Mouse (Mus musculus): ENCODE data around the gene P2rx4. TPM values are rescaled to one million over a fixed set of nuclear protein-coding genes. Genes with fewer than 3 reads are reported as not detected.

The P2rx4 gene
- total and polyA plus RNA-seq, 2 experiments from 2014 or later, result 11.2 to 13.6 TPM

DNA sequence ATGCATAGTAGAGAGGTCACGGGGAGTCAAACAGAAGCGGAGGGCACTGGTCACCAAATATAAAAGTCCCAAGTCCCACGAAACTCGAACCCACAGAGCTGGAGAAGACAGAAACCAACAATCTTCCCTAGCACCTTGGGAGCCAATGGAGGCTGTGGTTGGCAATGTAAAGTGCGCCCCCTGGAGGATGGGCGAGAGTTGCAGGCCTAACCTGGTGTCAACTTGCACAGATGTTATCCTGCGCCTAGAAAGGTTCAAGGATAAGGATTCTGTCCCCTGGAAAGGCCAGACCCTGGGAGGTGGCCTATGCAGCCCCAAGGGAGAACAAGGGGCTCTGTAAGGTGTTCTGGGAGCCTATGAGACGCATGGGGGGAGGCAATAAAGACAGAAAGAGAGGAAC, 24.0 kb downstream of the P2rx4 start:
- H3K27ac ChIP-seq (ENCODE audit: low read depth, low read length), result no peak overlapping the region
- no peak overlapping the region for H3K9ac ChIP-seq
- no peaks in the 10 kb centered on the region for H3K9me3 ChIP-seq (ENCODE audit: low read length)
- no peak for ATAC-seq
- H3K4me2 ChIP-seq (ENCODE audit: low read depth), result no peak overlapping the region
- no peaks in the 10 kb centered on the region for H3K4me1 ChIP-seq (ENCODE audit: insufficient read depth)
- H3K4me3 ChIP-seq (ENCODE audit: low read depth, low read length), result no peak overlapping the region
- H3K27me3 ChIP-seq (ENCODE audit: insufficient read depth, low read length), result no peaks in the 10 kb centered on the region
- TF ChIP-seq CTCF (IDR thresholded peaks at IDR 0.05; ENCODE audit: low read depth), result peak; percentile 69
- 70% methylated on average over 8 of the region's 8 CpGs for WGBS
- peaks cover 13% of the 10 kb centered on the region; the same call in 1 of the 2 replicates for H3K36me3 ChIP-seq (ENCODE audit: insufficient read depth)
- DNase-seq, result no peak

DNA sequence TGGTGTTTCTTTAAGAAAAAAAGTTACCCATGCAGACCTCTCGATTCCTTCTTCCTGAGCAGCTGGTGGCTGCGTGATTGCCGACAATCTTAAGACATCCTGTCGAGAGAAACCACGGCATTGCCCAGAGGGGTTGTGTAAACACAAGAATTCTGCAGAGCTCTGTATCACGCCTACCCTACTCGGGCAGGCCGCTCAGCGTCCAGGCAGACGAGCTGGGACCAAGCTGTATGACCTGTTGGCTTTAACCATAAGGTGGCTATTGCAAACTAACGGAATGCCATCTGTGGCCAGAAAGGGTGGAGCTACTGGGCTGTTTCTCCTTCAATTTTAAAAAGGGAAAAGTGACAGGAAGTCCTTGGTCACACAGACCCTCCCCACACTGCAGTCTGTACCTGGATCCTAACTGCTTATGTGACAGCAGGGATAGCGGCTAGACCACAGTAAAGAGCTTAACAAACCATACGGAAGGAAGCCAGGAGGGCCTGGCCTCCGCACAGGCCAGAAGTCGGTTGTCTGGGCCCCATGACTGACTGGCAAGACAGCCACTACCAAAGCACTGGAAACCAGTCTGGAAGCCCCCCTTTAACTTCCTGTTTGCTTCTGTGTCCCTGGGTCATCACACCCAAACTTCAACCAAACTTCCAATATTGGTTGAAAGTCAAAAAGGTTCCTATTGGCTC, 24.8 kb downstream of the P2rx4 start:
- Histone ChIP-seq H3K27me3 (ENCODE audit: insufficient read depth, low read length) (no peaks in the 10 kb centered on the region), H3K4me1 (ENCODE audit: insufficient read depth) (no peaks in the 10 kb centered on the region), H3K36me3 (ENCODE audit: insufficient read depth) (peaks cover 21% of the 10 kb centered on the region), H3K4me3 (ENCODE audit: low read depth, low read length) (no peak overlapping the region), H3K4me2 (ENCODE audit: low read depth) (no peak overlapping the region), H3K9me3 (ENCODE audit: low read length) (no peaks in the 10 kb centered on the region), H3K9ac (no peak overlapping the region), H3K27ac (ENCODE audit: low read depth, low read length) (no peak overlapping the region)
- ATAC-seq (no peak), DNase-seq (no peak)
- TF ChIP-seq CTCF (IDR thresholded peaks at IDR 0.05; ENCODE audit: low read depth), result no peak
- WGBS, result 68% methylated on average over 15 of the region's 15 CpGs

GRCm38 (mm10) chr5:122733881-122734280, 26.5 kb downstream of the P2rx4 start:
- TF ChIP-seq CTCF (IDR thresholded peaks at IDR 0.05; ENCODE audit: low read depth), result no peak
- no peaks in the 10 kb centered on the region for H3K4me1 ChIP-seq (ENCODE audit: insufficient read depth)
- H3K4me3 ChIP-seq (ENCODE audit: low read depth, low read length), result no peak overlapping the region
- H3K4me2 ChIP-seq (ENCODE audit: low read depth), result no peak overlapping the region
- WGBS, result 69% methylated on average over 17 of the region's 17 CpGs
- H3K36me3 ChIP-seq (ENCODE audit: insufficient read depth), result peaks cover 23% of the 10 kb centered on the region
- no peaks in the 10 kb centered on the region for H3K27me3 ChIP-seq (ENCODE audit: insufficient read depth, low read length)
- DNase-seq, result no peak
- no peak overlapping the region for H3K27ac ChIP-seq (ENCODE audit: low read depth, low read length)
- H3K9ac ChIP-seq, result no peak overlapping the region
- no peak for ATAC-seq
- H3K9me3 ChIP-seq (ENCODE audit: low read length), result no peaks in the 10 kb centered on the region

GRCm38 (mm10) chr5:122735853-122736252, 28.5 kb downstream of the P2rx4 start:
- H3K36me3 ChIP-seq (ENCODE audit: insufficient read depth), result peaks cover 36% of the 10 kb centered on the region
- H3K4me3 ChIP-seq (ENCODE audit: low read depth, low read length), result no peak overlapping the region
- WGBS, result 90% methylated on average over 7 of the region's 7 CpGs
- TF ChIP-seq CTCF (IDR thresholded peaks at IDR 0.05; ENCODE audit: low read depth), result no peak
- no peaks in the 10 kb centered on the region for H3K4me1 ChIP-seq (ENCODE audit: insufficient read depth)
- DNase-seq (no peak), ATAC-seq (no peak)
- no peak overlapping the region for H3K4me2 ChIP-seq (ENCODE audit: low read depth)
- H3K9ac ChIP-seq, result no peak overlapping the region
- no peaks in the 10 kb centered on the region for H3K27me3 ChIP-seq (ENCODE audit: insufficient read depth, low read length)
- H3K9me3 ChIP-seq (ENCODE audit: low read length), result no peaks in the 10 kb centered on the region
- H3K27ac ChIP-seq (ENCODE audit: low read depth, low read length), result no peak overlapping the region

GRCm38 (mm10) chr5:122736761-122737160, 29.4 kb downstream of the P2rx4 start:
- no peak overlapping the region for H3K4me2 ChIP-seq (ENCODE audit: low read depth)
- no peak overlapping the region for H3K9ac ChIP-seq
- 91% methylated on average over 15 of the region's 15 CpGs for WGBS
- no peak for DNase-seq
- no peaks in the 10 kb centered on the region for H3K27me3 ChIP-seq (ENCODE audit: insufficient read depth, low read length)
- TF ChIP-seq CTCF (IDR thresholded peaks at IDR 0.05; ENCODE audit: low read depth), result no peak
- H3K4me1 ChIP-seq (ENCODE audit: insufficient read depth), result no peaks in the 10 kb centered on the region
- ATAC-seq, result no peak
- H3K9me3 ChIP-seq (ENCODE audit: low read length), result no peaks in the 10 kb centered on the region
- no peak overlapping the region for H3K27ac ChIP-seq (ENCODE audit: low read depth, low read length)
- peaks cover 45% of the 10 kb centered on the region for H3K36me3 ChIP-seq (ENCODE audit: insufficient read depth)
- no peak overlapping the region for H3K4me3 ChIP-seq (ENCODE audit: low read depth, low read length)

DNA sequence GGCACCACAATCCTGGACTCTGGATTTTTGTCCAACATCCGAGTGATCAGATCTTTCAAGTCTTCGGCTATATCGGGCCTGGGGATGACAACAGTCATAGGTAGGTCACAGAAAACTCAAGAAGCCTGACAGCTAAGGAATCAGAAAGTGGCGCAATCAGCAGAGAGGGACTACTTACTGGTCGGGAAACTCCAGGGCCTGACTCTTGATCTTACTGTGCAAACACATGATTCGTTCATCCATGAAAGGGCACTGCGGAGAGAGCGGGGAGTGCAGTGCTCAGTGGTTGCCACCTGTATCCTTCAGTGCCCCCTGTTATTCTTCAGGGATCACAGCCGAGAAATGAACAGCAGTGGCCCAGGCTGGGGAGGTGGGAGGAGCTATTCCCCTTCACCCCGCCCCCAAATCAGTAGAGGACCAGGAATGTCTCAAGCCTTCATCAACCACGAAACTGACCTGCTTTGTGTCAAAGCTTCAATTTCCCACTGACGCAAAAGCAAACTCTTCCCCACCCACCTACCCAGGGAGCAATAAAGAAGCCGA, 36.6 kb downstream of the P2rx4 start:
- TF ChIP-seq CTCF (IDR thresholded peaks at IDR 0.05; ENCODE audit: low read depth), result no peak
- DNase-seq (no peak), ATAC-seq (no peak)
- Histone ChIP-seq H3K4me1 (ENCODE audit: insufficient read depth) (no peaks in the 10 kb centered on the region), H3K27ac (ENCODE audit: low read depth, low read length) (no peak overlapping the region), H3K36me3 (ENCODE audit: insufficient read depth) (peaks cover 76% of the 10 kb centered on the region), H3K27me3 (ENCODE audit: insufficient read depth, low read length) (no peaks in the 10 kb centered on the region), H3K4me3 (ENCODE audit: low read depth, low read length) (no peak overlapping the region), H3K9ac (no peak overlapping the region), H3K4me2 (ENCODE audit: low read depth) (no peak overlapping the region), H3K9me3 (ENCODE audit: low read length) (no peaks in the 10 kb centered on the region)
- 84% methylated on average over 13 of the region's 13 CpGs for WGBS

DNA sequence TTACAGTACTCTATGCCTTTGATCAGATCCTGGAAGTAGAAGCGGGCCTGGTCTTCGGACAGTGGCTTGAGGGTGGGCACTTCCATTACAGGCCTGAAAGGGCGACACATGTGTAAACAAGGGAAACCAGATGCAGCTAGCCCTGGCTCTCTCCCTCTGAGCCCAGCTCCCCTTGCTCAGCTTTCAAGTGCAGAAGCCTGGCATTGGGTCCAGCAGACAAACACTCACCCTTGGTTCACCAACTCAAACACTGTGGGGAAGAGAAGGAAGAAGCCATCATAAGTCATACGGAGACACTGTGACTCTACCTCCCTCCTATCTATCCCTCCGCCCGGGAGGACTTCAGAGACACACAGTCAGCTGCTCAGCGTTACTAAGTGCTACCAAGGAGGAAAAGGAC, 40.6 kb downstream of the P2rx4 start:
- ATAC-seq (no peak), DNase-seq (no peak)
- H3K4me2 ChIP-seq (ENCODE audit: low read depth), result no peak overlapping the region
- no peak overlapping the region for H3K27ac ChIP-seq (ENCODE audit: low read depth, low read length)
- 85% methylated on average over 7 of the region's 7 CpGs for WGBS
- no peaks in the 10 kb centered on the region for H3K4me1 ChIP-seq (ENCODE audit: insufficient read depth)
- peaks cover 58% of the 10 kb centered on the region for H3K36me3 ChIP-seq (ENCODE audit: insufficient read depth)
- H3K4me3 ChIP-seq (ENCODE audit: low read depth, low read length), result no peak overlapping the region
- H3K9ac ChIP-seq, result no peak overlapping the region
- TF ChIP-seq CTCF (IDR thresholded peaks at IDR 0.05; ENCODE audit: low read depth), result no peak
- no peaks in the 10 kb centered on the region for H3K9me3 ChIP-seq (ENCODE audit: low read length)
- no peaks in the 10 kb centered on the region for H3K27me3 ChIP-seq (ENCODE audit: insufficient read depth, low read length)
